Mouse (Mus musculus) kidney, postnatal 14 days (tissue): ENCODE results near the gene Pom121l2.

ENCODE experiments used
- DNase-seq: peaks from one replicate; pipeline ENCODE4 v3.0.0; 2022; ENCODE audit warnings: mixed read lengths

Pom121l2 gene

DNA sequence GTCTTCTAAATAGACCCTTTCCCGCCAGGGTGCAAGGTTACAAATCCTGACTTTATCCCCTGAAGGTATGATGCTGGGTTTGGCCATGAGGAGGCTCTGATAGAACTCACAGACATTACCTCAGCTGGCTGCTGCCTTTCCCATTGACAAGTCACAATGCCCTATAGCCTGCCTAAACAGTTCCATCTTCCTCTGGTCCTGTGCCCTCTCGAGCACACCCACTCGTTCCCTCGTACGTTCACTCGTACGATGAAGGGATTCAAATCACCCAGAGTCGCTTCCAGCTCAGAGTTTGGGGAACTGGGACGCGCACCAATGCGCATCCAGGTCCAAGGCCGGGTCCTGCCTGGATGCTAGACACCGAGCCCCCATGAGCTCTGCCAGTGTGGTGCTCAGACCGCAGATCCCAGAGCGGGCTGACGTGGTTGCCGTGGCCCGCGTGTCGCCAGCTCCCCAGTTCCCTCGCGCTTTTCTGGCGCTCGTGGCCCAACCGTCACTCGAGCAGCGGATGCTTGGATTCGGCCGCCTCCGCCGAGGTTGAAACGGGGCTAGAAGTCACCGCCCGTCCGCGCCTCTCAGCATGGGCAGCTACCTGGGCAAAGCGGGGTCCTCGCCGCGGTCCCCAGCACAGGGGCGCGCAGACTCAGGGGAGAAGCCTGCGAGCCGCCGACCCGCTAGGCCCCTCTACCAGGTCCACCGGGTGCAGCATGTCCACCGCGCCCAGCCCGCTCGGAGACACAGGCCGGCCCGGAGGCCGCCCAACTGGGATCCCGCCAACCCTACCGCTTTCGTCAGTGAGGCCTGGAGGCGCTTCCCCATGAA lies at the start of gene Pom121l2:
Pom121l2 (plus strand) TSS at position 214 of the 822 bp plus-strand sequence.
- peak; percentile 33 for DNase-seq

DNA sequence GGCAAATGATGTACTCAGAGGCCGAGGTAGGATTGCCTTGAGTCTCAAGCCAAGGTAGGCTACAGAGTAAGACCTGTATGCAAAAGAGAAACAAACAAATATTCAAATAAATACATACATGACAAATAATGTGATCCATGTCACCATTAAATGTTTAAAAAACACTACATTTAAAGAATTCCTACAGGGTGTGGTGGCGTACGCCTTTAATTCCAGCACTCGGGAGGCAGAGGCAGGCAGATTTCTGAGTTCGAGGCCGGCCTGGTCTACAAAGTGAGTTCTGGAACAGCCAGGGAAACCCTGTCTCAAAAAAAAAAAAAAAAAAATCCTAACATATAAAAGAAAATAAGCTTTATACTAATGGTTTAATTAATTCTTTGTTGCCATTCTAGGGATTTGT lies 49.3 kb upstream of the Pom121l2 start:
- DNase-seq = no peak

DNA sequence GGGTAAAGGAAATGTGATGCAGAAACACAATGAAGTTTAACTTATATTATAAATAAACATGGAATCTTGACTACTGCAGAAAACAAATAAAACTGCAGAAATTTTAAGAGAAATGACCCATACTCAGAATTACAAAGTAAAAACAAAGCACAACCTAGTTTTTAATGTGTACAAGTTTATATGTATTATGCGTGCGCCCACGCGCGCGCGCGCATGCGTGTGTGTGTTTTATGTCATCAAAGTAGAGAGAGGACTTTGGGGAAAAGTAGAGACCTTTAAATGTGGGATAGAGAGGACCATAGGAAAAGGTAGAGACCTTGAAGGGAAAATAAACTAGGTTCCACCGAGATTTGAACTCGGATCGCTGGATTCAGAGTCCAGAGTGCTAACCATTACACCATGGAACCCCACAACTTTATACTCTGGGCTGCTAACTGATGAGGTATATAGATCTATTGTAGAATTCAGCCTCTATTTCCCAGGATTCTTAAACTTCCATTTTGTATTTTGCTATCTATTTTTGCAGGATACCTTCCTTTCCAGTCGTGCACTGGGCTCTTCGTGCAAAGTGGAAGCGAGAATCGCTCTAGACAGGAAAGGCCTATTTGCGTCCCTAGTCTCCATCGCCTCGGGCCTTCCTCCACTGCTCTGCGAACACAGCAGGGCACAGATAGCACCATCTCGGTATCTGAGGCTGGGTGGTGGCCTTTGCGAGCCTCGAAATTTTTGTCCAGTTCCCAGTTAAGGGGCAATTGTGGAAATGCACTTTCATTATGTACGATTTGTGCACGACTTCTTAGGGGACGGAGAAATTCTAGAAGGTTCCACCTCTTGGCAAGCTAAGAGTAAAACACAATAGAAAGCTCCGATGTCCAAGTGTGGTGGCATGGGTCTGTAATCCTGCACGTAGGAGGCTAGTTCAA lies 47.1 kb upstream of the Pom121l2 start:
- DNase-seq = no peak

DNA sequence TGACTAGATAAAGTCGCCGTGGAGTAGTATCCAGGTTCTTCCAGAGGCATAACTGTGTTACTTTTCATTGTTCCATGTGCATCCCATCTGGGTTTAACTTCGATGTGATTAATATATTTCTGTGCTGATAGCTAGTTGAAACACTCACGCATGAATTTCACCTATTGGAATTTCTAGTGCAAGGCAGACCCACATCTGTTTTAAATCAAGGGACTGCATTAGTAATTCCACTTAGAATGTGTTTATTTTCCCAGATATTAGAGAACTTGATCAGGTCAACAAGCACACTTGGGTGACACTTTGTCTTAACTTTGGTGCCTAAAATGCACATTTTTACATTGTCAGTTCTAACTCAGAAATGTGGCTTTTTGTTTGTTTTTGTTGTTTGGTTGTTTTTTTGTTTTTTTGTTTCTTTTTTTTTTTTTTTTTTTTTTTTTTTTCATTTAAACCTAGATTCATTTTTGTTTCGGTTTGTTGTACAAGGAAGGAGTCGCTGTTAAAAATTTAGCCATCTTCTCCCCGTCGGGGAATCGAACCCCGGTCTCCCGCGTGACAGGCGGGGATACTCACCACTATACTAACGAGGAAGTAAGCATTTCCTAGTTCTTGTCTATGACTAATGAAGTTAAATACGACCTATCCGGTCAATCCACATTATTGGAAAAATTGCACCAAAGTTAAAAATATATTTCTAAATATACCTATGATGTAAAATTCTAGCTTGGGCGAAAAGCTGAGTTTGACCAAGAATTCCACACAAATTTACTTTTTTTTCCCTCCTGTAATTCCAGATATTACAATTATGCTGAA lies 45.8 kb upstream of the Pom121l2 start:
- DNase-seq = peak; percentile 35

DNA sequence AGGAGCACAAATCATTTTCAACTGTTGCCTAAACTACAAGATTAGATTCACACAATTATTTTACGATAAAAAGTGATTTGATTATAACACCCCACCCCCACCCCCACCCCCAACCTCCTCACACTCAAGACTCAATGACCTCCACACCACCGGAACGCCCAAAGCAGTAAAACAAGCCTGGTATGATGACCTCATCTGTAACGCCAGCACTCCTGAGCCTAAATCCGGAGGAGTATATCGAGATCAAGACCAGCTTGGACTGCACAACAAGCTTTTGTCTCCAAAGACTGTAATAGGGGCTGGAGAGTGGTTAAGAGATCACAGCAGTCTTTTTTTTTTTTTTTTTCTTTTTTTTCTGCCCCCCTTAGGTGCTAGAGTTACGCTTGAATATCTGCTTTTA lies 45.2 kb upstream of the Pom121l2 start:
- DNase-seq = no peak

DNA sequence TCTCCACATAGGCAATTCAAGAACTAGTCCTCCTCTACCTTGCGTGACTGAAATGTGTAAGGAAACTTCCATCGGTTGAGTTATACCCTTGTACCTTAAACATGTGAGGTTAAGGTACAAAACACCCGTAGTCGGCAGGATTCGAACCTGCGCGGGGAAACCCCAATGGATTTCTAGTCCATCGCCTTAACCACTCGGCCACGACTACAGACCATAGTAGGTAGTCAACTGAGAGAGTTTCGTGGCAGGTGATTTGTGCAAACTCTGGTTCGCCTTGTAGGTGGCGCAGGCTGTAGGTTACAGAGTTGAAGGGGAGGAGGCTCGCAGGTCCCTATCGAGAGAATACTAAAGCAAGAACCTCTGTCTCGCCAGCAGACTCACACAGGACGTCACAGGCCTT lies 44.0 kb upstream of the Pom121l2 start:
- DNase-seq = no peak

DNA sequence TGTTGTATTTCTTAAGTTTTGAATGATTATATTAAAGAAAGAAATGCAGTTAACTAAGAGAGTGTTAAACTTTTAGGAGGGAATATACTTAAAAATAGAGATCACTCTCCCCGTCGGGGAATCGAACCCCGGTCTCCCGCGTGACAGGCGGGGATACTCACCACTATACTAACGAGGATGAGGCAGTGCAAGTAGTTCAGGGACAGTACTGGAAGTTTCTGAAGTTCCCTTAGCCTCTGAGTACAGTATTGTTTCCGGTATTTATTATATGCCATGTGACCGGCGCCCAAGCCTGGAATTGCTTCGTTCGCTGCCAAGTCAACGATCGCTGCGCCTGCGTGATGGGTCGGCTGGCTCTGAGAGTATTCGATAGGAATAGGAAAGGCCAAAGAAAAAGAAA lies 40.8 kb upstream of the Pom121l2 start:
- DNase-seq = peak; percentile 93

DNA sequence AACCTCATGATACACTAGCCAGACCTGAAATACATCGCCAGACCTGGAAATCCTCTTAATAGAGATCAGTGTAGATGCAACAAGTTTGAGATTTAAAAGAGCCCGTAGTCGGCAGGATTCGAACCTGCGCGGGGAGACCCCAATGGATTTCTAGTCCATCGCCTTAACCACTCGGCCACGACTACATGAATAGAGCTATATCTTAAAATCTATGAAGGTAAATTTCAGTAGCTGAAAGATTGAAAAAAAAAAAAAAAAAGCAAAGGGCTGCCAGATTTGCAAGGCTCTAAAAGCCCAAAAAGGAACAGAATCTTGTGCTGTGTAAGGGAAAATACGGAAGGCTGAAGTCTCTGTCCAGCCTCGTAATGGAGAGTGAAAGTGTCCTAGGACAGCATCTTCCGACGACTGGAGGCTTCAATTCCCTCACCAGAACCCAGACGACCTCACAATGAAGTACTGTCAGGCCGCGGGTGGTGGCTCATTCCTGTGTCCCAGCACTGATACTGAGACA lies 40.1 kb upstream of the Pom121l2 start:
- peak; percentile 86 for DNase-seq

DNA sequence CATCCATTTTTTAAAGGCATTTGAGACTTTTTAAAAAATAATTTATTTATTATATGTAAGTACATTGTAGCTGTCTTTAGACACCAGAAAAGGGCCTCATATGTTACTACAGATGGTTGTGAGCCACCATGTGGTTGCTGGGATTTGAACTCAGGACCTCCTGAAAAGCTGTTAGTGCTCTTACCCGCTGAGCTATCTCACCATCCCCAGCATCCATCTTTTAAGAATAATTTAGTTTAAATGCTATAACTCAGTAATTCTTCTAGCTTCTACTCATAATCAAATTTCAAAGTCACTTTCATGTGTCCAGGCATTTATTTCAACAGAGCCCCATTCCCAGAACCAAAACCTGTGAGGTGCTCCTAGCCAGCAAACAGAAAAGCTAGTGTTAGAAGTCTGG lies 37.4 kb upstream of the Pom121l2 start:
- DNase-seq = no peak

DNA sequence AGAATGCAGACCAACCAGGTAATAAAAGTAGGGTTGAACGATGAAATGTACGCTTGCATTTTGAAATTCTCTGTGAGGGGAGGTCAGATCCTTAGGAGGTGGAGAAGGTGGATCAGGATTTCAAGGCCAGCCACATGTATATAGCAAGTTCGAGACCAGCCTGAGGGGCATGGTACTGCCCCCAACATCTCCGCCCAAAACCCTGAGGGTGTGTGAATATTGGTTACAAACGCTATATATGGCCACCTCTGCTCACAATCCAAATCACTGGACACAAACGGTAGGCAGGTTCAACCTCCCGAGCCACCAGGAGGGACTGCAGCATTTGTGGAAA lies 36.4 kb upstream of the Pom121l2 start:
- DNase-seq = no peak

DNA sequence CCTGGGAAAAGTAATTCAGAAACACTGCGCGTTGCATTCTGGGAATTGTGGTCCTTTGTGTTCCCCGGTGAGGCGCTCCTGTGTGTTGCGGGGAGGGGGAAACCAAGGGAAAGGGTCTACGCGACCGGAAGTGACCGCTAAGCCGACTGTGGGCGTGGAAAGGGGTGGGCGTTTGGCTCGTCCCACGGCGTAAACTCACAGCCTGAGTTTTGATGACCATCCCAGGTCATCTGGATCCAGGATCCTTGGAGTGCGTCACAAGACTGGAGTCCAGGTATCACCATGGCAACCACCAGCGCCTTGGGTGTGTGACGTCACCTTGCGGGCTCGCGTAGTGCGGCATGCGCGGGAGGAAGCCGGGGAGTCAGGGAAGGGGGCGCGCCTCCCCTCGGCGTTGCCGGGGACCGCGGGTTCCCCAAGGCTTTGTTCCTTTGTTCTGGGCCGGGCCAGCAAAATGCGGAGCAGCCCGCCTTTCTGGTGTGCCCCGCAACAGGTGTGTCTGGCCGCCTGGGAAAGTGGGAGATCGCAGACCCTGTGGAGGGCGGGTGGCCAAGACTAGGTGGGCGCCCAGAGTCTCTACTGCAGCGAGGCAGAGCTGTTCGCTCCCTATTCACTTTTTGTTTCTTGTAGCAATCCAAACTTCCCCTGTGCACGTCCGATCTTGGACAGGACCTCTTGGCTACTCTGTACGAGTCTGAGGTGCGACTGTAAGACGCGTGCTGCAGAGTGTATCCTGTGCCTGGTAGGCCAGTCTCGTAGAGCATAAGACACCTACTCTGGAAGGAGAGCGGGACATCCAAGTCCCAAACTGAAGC lies 35.9 kb upstream of the Pom121l2 start, which contains the start of gene Zfp184:
Zfp184 (plus strand) TSS at position 169 of the 815 bp plus-strand sequence.
- DNase-seq = peak; percentile 93

DNA sequence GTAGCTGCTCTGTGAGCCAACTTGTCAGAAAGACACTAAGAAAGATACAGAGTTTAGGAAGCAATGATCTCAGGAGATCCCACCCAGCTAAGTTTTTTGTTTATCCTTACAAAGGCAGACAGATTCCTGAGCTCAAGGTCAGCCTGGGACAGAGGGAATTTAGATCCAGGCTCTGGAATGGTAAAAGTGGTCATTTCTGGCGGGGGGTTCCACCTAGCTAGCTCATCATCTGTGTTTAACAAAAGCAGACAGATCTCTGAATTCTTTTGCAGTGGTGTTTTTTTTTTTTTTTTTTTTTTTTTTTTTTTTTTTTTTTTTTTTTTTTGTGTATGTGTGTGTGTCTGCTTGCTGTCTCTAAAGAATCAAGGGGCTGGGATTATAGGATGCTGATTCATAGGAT lies 11.7 kb upstream of the Pom121l2 start:
- no peak for DNase-seq

DNA sequence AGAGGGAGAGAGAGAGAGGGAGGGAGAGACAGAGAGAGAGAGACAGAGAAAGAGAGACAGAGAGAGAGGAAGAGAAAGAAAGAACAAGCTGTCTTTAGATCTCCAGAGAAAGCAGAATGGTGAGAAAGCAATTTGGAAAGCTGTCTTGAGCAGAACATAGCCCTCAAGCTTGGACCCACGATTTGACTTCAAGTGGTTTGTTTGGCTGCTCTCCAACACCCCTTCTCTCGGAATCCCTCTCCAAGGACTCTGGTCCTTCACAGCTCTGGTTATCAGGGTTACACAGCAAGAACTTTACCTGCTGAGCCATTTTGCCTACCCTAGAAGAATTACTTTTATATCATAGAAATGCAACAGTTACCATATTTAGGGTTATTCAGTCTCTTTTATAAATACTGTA lies 11.2 kb upstream of the Pom121l2 start:
- DNase-seq = no peak

DNA sequence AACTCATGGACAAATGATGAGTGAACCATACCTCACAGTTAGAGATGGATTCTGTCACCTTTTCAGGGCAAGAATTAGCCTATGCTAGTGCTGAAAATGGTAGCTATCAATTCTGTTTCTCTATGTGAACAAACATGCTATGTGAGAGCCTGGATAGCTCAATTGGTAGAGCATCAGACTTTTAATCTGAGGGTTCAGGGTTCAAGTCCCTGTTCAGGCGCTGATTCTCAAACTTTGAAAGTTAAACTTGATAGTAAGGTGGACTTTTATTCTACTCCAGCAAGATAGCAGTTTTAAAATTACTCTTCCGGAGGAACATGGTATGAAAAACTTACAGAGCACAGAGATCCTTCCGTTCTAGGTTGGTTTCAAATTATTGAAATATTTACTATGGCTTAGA lies 9.4 kb upstream of the Pom121l2 start:
- DNase-seq = no peak

DNA sequence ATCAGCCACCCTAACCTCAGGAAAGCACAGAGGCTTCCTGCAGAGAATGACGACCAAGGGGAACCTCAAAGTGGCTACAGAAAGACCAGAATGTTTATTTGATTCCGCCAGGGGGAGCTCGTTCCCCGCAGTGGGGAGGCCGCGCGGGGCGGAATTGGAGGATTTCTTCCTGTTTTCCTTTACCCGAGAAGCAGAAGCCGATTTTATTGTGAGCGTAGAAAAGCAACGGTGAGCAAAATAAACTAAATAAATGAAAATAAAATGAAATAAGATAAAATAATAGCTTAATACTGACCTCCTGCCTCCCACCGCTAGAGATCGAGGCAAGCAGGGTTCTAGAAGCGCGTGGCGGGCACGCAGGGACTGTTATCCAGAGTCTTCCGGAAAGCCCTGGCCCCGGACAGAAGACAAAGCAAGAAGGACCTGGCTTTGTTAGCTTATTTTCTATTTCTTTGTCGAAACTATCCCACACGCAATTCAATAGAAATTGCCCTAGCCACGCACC lies 6.7 kb upstream of the Pom121l2 start:
- DNase-seq = peak; percentile 91

DNA sequence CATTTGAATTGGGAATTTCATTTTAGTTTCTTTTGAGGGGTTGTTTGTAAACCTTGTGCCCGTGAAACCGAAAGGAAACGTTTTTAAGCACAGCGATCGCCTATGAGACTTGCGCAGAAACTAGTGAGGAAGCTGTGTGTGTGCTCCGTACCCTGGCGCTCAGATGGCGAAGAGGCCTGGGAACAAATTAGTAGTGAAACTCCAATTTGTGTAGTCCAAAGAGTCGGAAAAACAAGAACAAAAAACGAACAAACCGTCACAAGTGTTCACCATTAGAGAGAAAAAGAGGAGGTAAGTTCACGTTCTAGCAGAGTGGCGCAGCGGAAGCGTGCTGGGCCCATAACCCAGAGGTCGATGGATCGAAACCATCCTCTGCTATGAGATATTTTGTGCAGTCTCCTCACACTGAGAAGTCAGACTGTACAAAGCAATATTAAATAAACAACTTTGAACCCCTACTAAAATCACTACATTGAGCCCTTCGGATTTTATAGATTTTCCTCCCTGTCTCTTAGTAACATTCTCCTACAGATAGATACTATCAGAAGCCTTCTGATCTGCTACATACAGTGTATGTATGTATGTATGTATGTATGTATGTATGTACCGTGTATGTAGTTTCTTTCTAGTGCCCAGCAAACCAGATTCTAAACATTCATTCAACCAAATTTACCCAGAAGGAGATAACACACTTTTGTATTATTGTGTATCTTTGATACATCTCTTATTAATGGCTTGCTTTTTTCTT lies 6.1 kb upstream of the Pom121l2 start:
- DNase-seq = peak; percentile 78

DNA sequence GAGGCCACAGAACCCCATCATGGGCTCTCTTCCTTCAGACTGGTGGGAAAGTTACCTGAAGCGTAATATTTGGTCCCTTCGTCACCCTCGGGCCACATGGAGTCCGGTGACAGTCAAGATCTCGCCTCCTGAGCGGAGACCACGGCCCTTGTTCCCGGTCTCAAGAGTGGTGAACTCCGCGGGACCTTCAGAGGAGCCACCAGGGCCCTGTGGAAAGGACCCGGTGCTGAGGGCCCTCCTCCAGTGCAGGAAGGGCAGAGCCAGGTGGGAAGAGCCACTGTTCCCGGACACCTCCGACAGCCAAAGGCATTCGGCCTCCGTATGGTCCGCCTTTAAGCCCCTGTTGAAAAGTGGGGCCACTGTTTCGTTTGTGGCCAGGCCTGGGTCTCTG lies 804 bp downstream of the Pom121l2 start:
- no peak for DNase-seq

DNA sequence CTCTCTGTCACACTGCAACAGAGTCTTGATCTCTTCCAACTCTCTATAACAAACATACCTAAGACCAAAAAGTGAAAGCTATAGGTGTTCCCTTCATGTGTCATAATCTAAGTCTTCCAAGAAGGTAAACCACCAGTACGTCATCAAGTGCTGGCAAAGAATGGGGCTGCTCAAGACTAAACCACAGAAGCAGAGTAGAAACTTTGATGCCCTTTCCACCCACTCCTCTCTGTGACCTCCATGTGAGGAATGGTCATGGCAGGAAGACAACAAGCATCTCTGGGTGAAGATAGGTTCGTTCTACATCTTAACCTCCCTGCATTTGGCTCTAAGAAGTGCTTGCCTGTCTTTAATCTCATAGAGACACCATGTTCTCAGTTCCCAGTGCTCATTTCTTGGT lies 3.5 kb downstream of the Pom121l2 start:
- DNase-seq = no peak

DNA sequence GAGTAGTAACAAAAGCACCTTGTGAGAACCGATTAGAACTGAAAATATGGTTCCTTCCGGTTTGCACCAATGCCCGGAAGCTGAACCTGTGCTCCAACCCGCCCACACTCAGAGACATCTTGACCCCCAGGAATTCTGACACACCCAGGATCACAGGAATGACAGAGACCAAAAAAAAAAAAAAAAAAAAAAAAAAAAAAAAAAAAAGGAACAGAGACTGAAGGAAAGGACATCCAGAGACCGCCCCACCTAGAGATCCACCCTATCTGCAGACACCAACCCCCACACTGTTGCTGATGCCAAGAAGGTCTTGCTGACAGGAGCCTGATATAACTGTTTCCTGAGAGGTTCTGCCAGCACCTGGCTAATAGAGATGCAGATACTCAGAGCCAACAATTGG lies 11.6 kb downstream of the Pom121l2 start:
- DNase-seq = no peak

DNA sequence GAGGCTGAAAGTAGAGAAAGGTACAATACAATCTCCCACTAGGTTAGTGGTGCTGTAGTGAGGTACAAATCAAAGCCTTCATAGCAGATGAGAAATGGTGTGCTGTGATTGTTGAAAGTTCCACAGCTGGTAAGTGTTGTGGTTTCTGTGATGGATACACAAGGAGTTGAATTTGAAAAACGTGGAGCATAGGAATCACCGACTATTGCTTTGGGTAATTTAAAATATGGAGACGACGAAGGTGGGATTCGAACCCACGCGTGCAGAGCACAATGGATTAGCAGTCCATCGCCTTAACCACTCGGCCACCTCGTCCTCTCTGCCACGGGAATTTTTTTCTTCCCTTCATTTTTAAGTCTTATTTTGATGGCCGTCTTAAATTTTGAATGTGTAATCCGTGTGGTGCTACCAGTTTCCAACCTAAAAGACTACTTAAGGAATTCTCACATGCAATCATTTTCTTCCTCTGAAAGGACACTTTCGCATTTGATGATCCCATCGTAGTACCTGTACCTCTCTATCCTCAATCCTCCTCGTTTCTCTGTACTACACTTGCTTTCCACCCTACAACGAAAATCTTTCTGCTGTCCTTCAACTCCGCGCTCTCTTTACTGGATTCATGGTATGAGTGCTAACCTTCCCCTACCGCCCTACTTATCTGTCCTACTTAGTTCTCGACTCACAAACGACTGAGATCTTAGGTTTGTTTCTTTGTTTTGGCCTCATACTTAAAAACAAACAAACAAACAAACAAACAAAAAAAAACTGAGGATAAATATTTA lies 13.2 kb downstream of the Pom121l2 start:
- DNase-seq = no peak
